Mouse (Mus musculus) stomach, embryonic 16.5 days (tissue): ENCODE data around the gene Map2k3. TPM values are rescaled to one million over a fixed set of nuclear protein-coding genes. Genes with fewer than 3 reads are reported as not detected.

Experiments used
- ATAC-seq: fragments of 200-750 bp; cut with Nextera tagmentation; 2 replicates; pipeline ENCODE4 v1.8.0; 2017; ENCODE audit warnings: moderate number of reproducible peaks, moderate TSS enrichment; ENCODE audit not compliant: insufficient read depth, low FRiP score
- H3K27ac ChIP-seq: fragments of 300-500 bp; sonication (generic); 2 replicates; pipeline ENCODE4 v1.5.1; 2014; ENCODE audit warnings: low read length
- H3K27me3 ChIP-seq: fragments of 300-500 bp; sonication (generic); 2 replicates; pipeline ENCODE4 v1.6.1; 2014; ENCODE audit warnings: low read length, control low read depth, mixed read lengths; ENCODE audit not compliant: control insufficient read depth, insufficient read depth
- H3K36me3 ChIP-seq: fragments of 300-500 bp; sonication (generic); 2 replicates; pipeline ENCODE4 v1.6.1; 2014; ENCODE audit warnings: low read length; ENCODE audit not compliant: control insufficient read depth, insufficient read depth
- H3K4me1 ChIP-seq: fragments of 300-500 bp; sonication (generic); 2 replicates; pipeline ENCODE4 v1.6.1; 2014; ENCODE audit warnings: low read length, control low read depth, mixed read lengths; ENCODE audit not compliant: control insufficient read depth, insufficient read depth
- H3K4me2 ChIP-seq: fragments of 300-500 bp; sonication (generic); 2 replicates; pipeline ENCODE4 v1.6.1; 2014; ENCODE audit warnings: low read depth, low read length, mixed read lengths
- H3K4me3 ChIP-seq: fragments of 300-500 bp; sonication (generic); replicated peaks from 2 replicates; pipeline ENCODE4 v1.5.1; 2014; ENCODE audit warnings: mild to moderate bottlenecking, low read length
- H3K9ac ChIP-seq: fragments of 300-500 bp; sonication (generic); 2 replicates; pipeline ENCODE4 v1.6.1; 2014; ENCODE audit warnings: low read length
- H3K9me3 ChIP-seq: fragments of 300-500 bp; sonication (generic); replicated peaks from 2 replicates; pipeline ENCODE4 v1.6.1; 2016; ENCODE audit warnings: low read length, control low read depth; ENCODE audit not compliant: control insufficient read depth
- WGBS: fragments of 180-500 bp; shearing (Covaris S2); extraction: QIAGEN DNeasy Blood & Tissue Kit; methylation state at CpG from one replicate; pipeline ENCODE4 v1.1.7; 2014; 5-methylcytosine and 5-hydroxymethylcytosine counted together
- polyA plus RNA-seq: library from polyadenylated mRNA; unstranded; fragments of >200 nt; fragmentation: Nextera tagmentation; extraction: Ambion mirVana; gene quantifications from 2 replicates; pipeline ENCODE4 v1.2.1, GENCODE M21; 2015

The Map2k3 gene
- polyA plus RNA-seq, 1 experiment from 2014 or later: 119 TPM

GRCm38 (mm10) chr11:60958948-60959347 lies 27.1 kb downstream of the Map2k3 start:
- Histone ChIP-seq H3K9ac (no peak overlapping the region), H3K27ac (no peak overlapping the region), H3K4me1 (peaks cover 3% of the 10 kb centered on the region; the same call in 1 of the 2 replicates), H3K4me3 (no peak overlapping the region), H3K9me3 (no peaks in the 10 kb centered on the region), H3K27me3 (no peaks in the 10 kb centered on the region), H3K4me2 (no peak overlapping the region), H3K36me3 (no peaks in the 10 kb centered on the region)
- 86% methylated on average over 4 of the region's 4 CpGs for WGBS
- ATAC-seq: no peak

GRCm38 (mm10) chr11:60961176-60961575 lies 29.3 kb downstream of the Map2k3 start:
- WGBS: 50% methylated on average over 1 of the region's 1 CpGs
- no peak for ATAC-seq
- H3K9me3 ChIP-seq: no peaks in the 10 kb centered on the region

GRCm38 (mm10) chr11:60962709-60963108 lies 30.9 kb downstream of the Map2k3 start:
- no peak overlapping the region for H3K4me2 ChIP-seq
- no peaks in the 10 kb centered on the region for H3K27me3 ChIP-seq
- no peak overlapping the region for H3K4me3 ChIP-seq
- H3K27ac ChIP-seq: no peak overlapping the region
- H3K9ac ChIP-seq: no peak overlapping the region
- H3K36me3 ChIP-seq: no peaks in the 10 kb centered on the region
- no peak for ATAC-seq
- H3K4me1 ChIP-seq: peaks cover 3% of the 10 kb centered on the region; the same call in 1 of the 2 replicates
- WGBS: 80% methylated on average over 5 of the region's 5 CpGs
- no peaks in the 10 kb centered on the region for H3K9me3 ChIP-seq

More at GRCm38 (mm10) chr11:60961176-60961575, 29.3 kb downstream of the Map2k3 start:
- H3K4me2 ChIP-seq: no peak overlapping the region
- H3K4me3 ChIP-seq: no peak overlapping the region
- H3K27me3 ChIP-seq: no peaks in the 10 kb centered on the region
- H3K27ac ChIP-seq: no peak overlapping the region
- no peaks in the 10 kb centered on the region for H3K4me1 ChIP-seq
- H3K9ac ChIP-seq: no peak overlapping the region
- no peaks in the 10 kb centered on the region for H3K36me3 ChIP-seq

- peaks cover 3% of the 10 kb centered on the region; the same call in 1 of the 2 replicates for H3K4me1 ChIP-seq
- H3K27me3 ChIP-seq: no peaks in the 10 kb centered on the region
- no peak overlapping the region for H3K9ac ChIP-seq
- H3K4me3 ChIP-seq: no peak overlapping the region
- H3K4me2 ChIP-seq: no peak overlapping the region
- H3K9me3 ChIP-seq: no peaks in the 10 kb centered on the region
- no peak; the same call in 1 of the 2 replicates for ATAC-seq
- peak overlapping the region; percentile 31; the same call in 1 of the 2 replicates for H3K27ac ChIP-seq
- no peaks in the 10 kb centered on the region for H3K36me3 ChIP-seq
- 46% methylated on average over 6 of the region's 6 CpGs for WGBS
These were observed 35.1 kb downstream of the Map2k3 start for GRCm38 (mm10) chr11:60966974-60967373.

GRCm38 (mm10) chr11:60975097-60975496 lies 43.3 kb downstream of the Map2k3 start:
- Histone ChIP-seq H3K36me3 (no peaks in the 10 kb centered on the region), H3K27ac (no peak overlapping the region), H3K27me3 (no peaks in the 10 kb centered on the region), H3K4me3 (no peak overlapping the region), H3K9ac (no peak overlapping the region), H3K9me3 (no peaks in the 10 kb centered on the region), H3K4me2 (no peak overlapping the region), H3K4me1 (no peaks in the 10 kb centered on the region)
- no peak for ATAC-seq
- 67% methylated on average over 11 of the region's 11 CpGs for WGBS

- no peak for ATAC-seq
- WGBS: 62% methylated on average over 2 of the region's 2 CpGs
- no peaks in the 10 kb centered on the region for H3K9me3 ChIP-seq
- no peak overlapping the region for H3K27ac ChIP-seq
- no peak overlapping the region for H3K4me2 ChIP-seq
- no peaks in the 10 kb centered on the region for H3K36me3 ChIP-seq
- H3K4me3 ChIP-seq: no peak overlapping the region
- H3K9ac ChIP-seq: no peak overlapping the region
- no peaks in the 10 kb centered on the region for H3K4me1 ChIP-seq
- no peaks in the 10 kb centered on the region for H3K27me3 ChIP-seq
These were observed 44.4 kb downstream of the Map2k3 start for GRCm38 (mm10) chr11:60976234-60976633.

GRCm38 (mm10) chr11:60976742-60977141 lies 44.9 kb downstream of the Map2k3 start:
- 28% methylated on average over 8 of the region's 8 CpGs for WGBS
- Histone ChIP-seq H3K4me2 (no peak overlapping the region), H3K4me3 (no peak overlapping the region), H3K4me1 (no peaks in the 10 kb centered on the region), H3K9me3 (no peaks in the 10 kb centered on the region), H3K36me3 (no peaks in the 10 kb centered on the region), H3K27ac (peak overlapping the region; percentile 32; the same call in 1 of the 2 replicates), H3K9ac (no peak overlapping the region), H3K27me3 (no peaks in the 10 kb centered on the region)
- ATAC-seq: peak; percentile 50; the same call in 1 of the 2 replicates

- H3K27me3 ChIP-seq: no peaks in the 10 kb centered on the region
- H3K4me2 ChIP-seq: no peak overlapping the region
- H3K27ac ChIP-seq: peak overlapping the region; percentile 32; the same call in 1 of the 2 replicates
- H3K9ac ChIP-seq: no peak overlapping the region
- 39% methylated on average over 3 of the region's 3 CpGs for WGBS
- no peaks in the 10 kb centered on the region for H3K9me3 ChIP-seq
- ATAC-seq: peak; percentile 75; the same call in 1 of the 2 replicates
- H3K36me3 ChIP-seq: no peaks in the 10 kb centered on the region
- H3K4me1 ChIP-seq: no peaks in the 10 kb centered on the region
- no peak overlapping the region for H3K4me3 ChIP-seq
These were observed 45.3 kb downstream of the Map2k3 start for GRCm38 (mm10) chr11:60977153-60977552.

- Histone ChIP-seq H3K36me3 (no peaks in the 10 kb centered on the region), H3K27ac (no peak overlapping the region), H3K4me1 (no peaks in the 10 kb centered on the region), H3K27me3 (no peaks in the 10 kb centered on the region), H3K9ac (no peak overlapping the region), H3K9me3 (no peaks in the 10 kb centered on the region), H3K4me3 (no peak overlapping the region), H3K4me2 (no peak overlapping the region)
- 57% methylated on average over 2 of the region's 2 CpGs for WGBS
- no peak for ATAC-seq
These were observed 46.8 kb downstream of the Map2k3 start for GRCm38 (mm10) chr11:60978658-60979057.
